Mouse (Mus musculus) heart, adult 10 weeks (tissue): ENCODE measurements around the gene Sry. TPM values are rescaled to one million over a fixed set of nuclear protein-coding genes. Genes with fewer than 3 reads are reported as not detected.

Experiments
- polyA plus RNA-seq: library from polyadenylated mRNA; stranded (reverse); fragments of 350-450 nt; fragmentation: Illumina TruSeq; extraction: RNeasy Lipid Tissue Mini Kit (QIAGEN cat#74804); gene quantifications from one replicate; pipeline ENCODE4 v1.2.3, GENCODE M21; 2014; ENCODE audit warnings: low read depth, low replicate concordance

Sry gene
- polyA plus RNA-seq = not detected

GRCm38 (mm10) chrY:2663558-2663957 is at the start of gene Sry:
Gene Sry, minus strand, starts transcription at chrY:2663658.

Other genes with a start within 250 kb of the Sry start
- not detected for gene H2al2c, start 64.6 kb downstream of the Sry start, polyA plus RNA-seq
- gene H2al2b, start 57.0 kb upstream of the Sry start, polyA plus RNA-seq = not detected
- gene Gm4064, start 132.5 kb upstream of the Sry start, polyA plus RNA-seq = not detected
- not detected for gene Rbmy, start 167.0 kb upstream of the Sry start, polyA plus RNA-seq
- gene Gm10256, start 167.0 kb upstream of the Sry start, polyA plus RNA-seq = not detected
- gene Gm10352, start 237.3 kb upstream of the Sry start, polyA plus RNA-seq = not detected